In genomic region chr5:119299311-119299710, GRCm38 (mm10) we compare ENCODE assay signal across 11 mouse cellular contexts.
"Had no signal": no experiment of that assay in that cellular context is flagged by ENCODE, and none has a peak within 500 bp of the region (broad histone marks: within the 10 kb centered on the region; RNA-seq: fewer than 3 reads in every experiment).

No protein-coding gene starts in this region.

- H3K4me2 ChIP-seq: hindbrain, embryonic 15.5 days; liver, embryonic 13.5 days; midbrain, embryonic 13.5 days; neural tube, embryonic 15.5 days had no signal

- DNase-seq: liver, embryonic 13.5 days; liver, postnatal 0 days; lung, postnatal 14 days; thymus, postnatal 4 days had no signal

- H3K9ac ChIP-seq: hindbrain, embryonic 15.5 days; liver, embryonic 13.5 days; liver, postnatal 0 days; midbrain, embryonic 13.5 days; neural tube, embryonic 15.5 days had no signal

- H3K36me3 ChIP-seq: hindbrain, embryonic 15.5 days; limb, embryonic 10.5 days; liver, embryonic 13.5 days; midbrain, embryonic 13.5 days; neural tube, embryonic 15.5 days had no signal

- H3K27me3 ChIP-seq: hindbrain, embryonic 15.5 days; liver, embryonic 13.5 days; neural tube, embryonic 15.5 days had no signal

- H3K27ac ChIP-seq: hindbrain, embryonic 15.5 days; left cerebral cortex, adult 2 months; limb, embryonic 10.5 days; liver, embryonic 13.5 days; midbrain, embryonic 13.5 days; neural tube, embryonic 15.5 days; stomach, postnatal 0 days had no signal

- ATAC-seq: liver, postnatal 0 days; midbrain, embryonic 13.5 days had no signal

- H3K4me3 ChIP-seq: hindbrain, embryonic 15.5 days; left cerebral cortex, adult 2 months; limb, embryonic 10.5 days; liver, embryonic 13.5 days; midbrain, embryonic 13.5 days; myocyte; neural tube, embryonic 15.5 days had no signal

- H3K4me1 ChIP-seq: neural tube, embryonic 15.5 days had no signal

- H3K9me3 ChIP-seq: hindbrain, embryonic 15.5 days; limb, embryonic 10.5 days; liver, embryonic 13.5 days; midbrain, embryonic 13.5 days; neural tube, embryonic 15.5 days had no signal
